Mouse (Mus musculus) kidney, postnatal 0 days (tissue): Measurements from ENCODE around the gene Dvl1. TPM values are rescaled to one million over a fixed set of nuclear protein-coding genes. Genes with fewer than 3 reads are reported as not detected.
A peak's percentile ranks its signal among the peaks of the same experiment; 100 is the strongest.

Source experiments
- ATAC-seq: fragments of 200-750 bp; cut with Nextera tagmentation; replicated peaks from 2 replicates; pipeline ENCODE4 v1.8.0; 2017; ENCODE audit warnings: low read depth, moderate number of reproducible peaks, moderate TSS enrichment, moderate library complexity; ENCODE audit not compliant: low FRiP score
- DNase-seq: peaks from one replicate; pipeline ENCODE4 v3.0.0-alpha.2; 2016; ENCODE audit warnings: low spot score
- H3K27ac ChIP-seq: fragments of 300-500 bp; sonication (generic); 2 replicates; pipeline ENCODE4 v1.5.1; 2014; ENCODE audit warnings: mild to moderate bottlenecking
- H3K27me3 ChIP-seq: fragments of 300-500 bp; sonication (generic); 2 replicates; pipeline ENCODE4 v1.6.1; 2014; ENCODE audit warnings: low read length, mixed read lengths; ENCODE audit not compliant: insufficient read depth
- H3K36me3 ChIP-seq: fragments of 300-500 bp; sonication (generic); 2 replicates; pipeline ENCODE4 v1.6.1; 2014; ENCODE audit warnings: low read length, mixed read lengths; ENCODE audit not compliant: insufficient read depth
- H3K4me1 ChIP-seq: fragments of 300-500 bp; sonication (generic); replicated peaks from 2 replicates; pipeline ENCODE4 v1.6.1; 2014; ENCODE audit warnings: antibody characterized with exemption, low read length, mixed read lengths; ENCODE audit not compliant: insufficient read depth
- H3K4me2 ChIP-seq: fragments of 300-500 bp; sonication (generic); 2 replicates; pipeline ENCODE4 v1.6.1; 2014; ENCODE audit warnings: mild to moderate bottlenecking, low read length, moderate library complexity, mixed read lengths
- H3K4me3 ChIP-seq: fragments of 300-500 bp; sonication (generic); replicated peaks from 2 replicates; pipeline ENCODE4 v1.5.1; 2014; ENCODE audit warnings: low read depth, low read length
- H3K9ac ChIP-seq: fragments of 300-500 bp; sonication (generic); 2 replicates; pipeline ENCODE4 v1.6.1; 2014; ENCODE audit warnings: low read depth, low read length
- H3K9me3 ChIP-seq: fragments of 300-500 bp; sonication (generic); replicated peaks from 2 replicates; pipeline ENCODE4 v1.6.1; 2016; ENCODE audit warnings: low read length, inconsistent platforms, mixed read lengths
- CTCF ChIP-seq: IDR thresholded peaks from 2 replicates; pipeline ENCODE4 v1.5.1; 2016; ENCODE audit warnings: antibody characterized with exemption, low read depth, mild to moderate bottlenecking, moderate library complexity
- WGBS: fragments of 180-500 bp; shearing (Covaris S2); extraction: QIAGEN DNeasy Blood & Tissue Kit; methylation state at CpG from one replicate; pipeline ENCODE4 v1.1.7; 2014; 5-methylcytosine and 5-hydroxymethylcytosine counted together
- polyA plus RNA-seq: library from polyadenylated mRNA; unstranded; fragments of >200 nt; fragmentation: Nextera tagmentation; extraction: Ambion mirVana; gene quantifications from 2 replicates; pipeline ENCODE4 v1.2.1, GENCODE M21; 2015

The Dvl1 gene
- polyA plus RNA-seq, 1 experiment from 2014 or later = 16.6 TPM

GRCm38 (mm10) chr4:155811929-155812664 lies 35.1 kb upstream of the Dvl1 start, which contains the start of gene Ccnl2:
Gene Ccnl2, plus strand, starts transcription at chr4:155812489.
- Histone ChIP-seq H3K27me3 (no peaks in the 10 kb centered on the region), H3K9me3 (no peaks in the 10 kb centered on the region), H3K4me2 (peak within 1 kb of the TSS; percentile 90), H3K4me3 (peak within 1 kb of the TSS; percentile 99), H3K27ac (peak within 1 kb of the TSS; percentile 87), H3K9ac (peak within 1 kb of the TSS; percentile 99), H3K36me3 (peaks cover 54% of the 10 kb centered on the region), H3K4me1 (peaks cover 9% of the 10 kb centered on the region)
- under 1% methylated on average over 51 of the region's 60 CpGs for WGBS
- peak; percentile 95 for DNase-seq
- TF ChIP-seq CTCF = no peak
- peak; percentile 98 for ATAC-seq

GRCm38 (mm10) chr4:155812665-155813181 lies 34.5 kb upstream of the Dvl1 start:
- Histone ChIP-seq H3K27me3 (no peaks in the 10 kb centered on the region), H3K9ac (peak overlapping the region; percentile 99), H3K4me2 (peak overlapping the region; percentile 90), H3K36me3 (peaks cover 53% of the 10 kb centered on the region), H3K4me3 (peak overlapping the region; percentile 99), H3K9me3 (no peaks in the 10 kb centered on the region), H3K27ac (peak overlapping the region; percentile 87), H3K4me1 (peaks cover 9% of the 10 kb centered on the region)
- under 1% methylated on average over 49 of the region's 49 CpGs for WGBS
- no peak for TF ChIP-seq CTCF
- DNase-seq = no peak
- ATAC-seq = peak; percentile 41

GRCm38 (mm10) chr4:155817533-155817932 lies 29.7 kb upstream of the Dvl1 start:
- H3K4me2 ChIP-seq = no peak overlapping the region
- no peak for DNase-seq
- H3K9ac ChIP-seq = no peak overlapping the region
- peaks cover 9% of the 10 kb centered on the region for H3K4me1 ChIP-seq
- no peaks in the 10 kb centered on the region for H3K27me3 ChIP-seq
- H3K27ac ChIP-seq = no peak overlapping the region
- TF ChIP-seq CTCF = no peak
- no peak for ATAC-seq
- H3K36me3 ChIP-seq = peaks cover 66% of the 10 kb centered on the region
- no peaks in the 10 kb centered on the region for H3K9me3 ChIP-seq
- no peak overlapping the region for H3K4me3 ChIP-seq
- WGBS = 74% methylated on average over 4 of the region's 4 CpGs

- WGBS = 81% methylated on average over 7 of the region's 7 CpGs
- H3K36me3 ChIP-seq = peaks cover 74% of the 10 kb centered on the region
Measured at GRCm38 (mm10) chr4:155821025-155821424, 26.2 kb upstream of the Dvl1 start.

GRCm38 (mm10) chr4:155823443-155823842 lies 23.8 kb upstream of the Dvl1 start:
- H3K4me1 ChIP-seq = no peaks in the 10 kb centered on the region
- peaks cover 63% of the 10 kb centered on the region for H3K36me3 ChIP-seq
- WGBS = 95% methylated on average over 16 of the region's 16 CpGs
- H3K27me3 ChIP-seq = no peaks in the 10 kb centered on the region
- no peak overlapping the region for H3K9ac ChIP-seq
- no peak for TF ChIP-seq CTCF
- no peak overlapping the region for H3K27ac ChIP-seq
- DNase-seq (no peak), ATAC-seq (no peak)
- no peak overlapping the region for H3K4me3 ChIP-seq
- no peaks in the 10 kb centered on the region for H3K9me3 ChIP-seq
- no peak overlapping the region for H3K4me2 ChIP-seq

More at GRCm38 (mm10) chr4:155821025-155821424, 26.2 kb upstream of the Dvl1 start:
- Histone ChIP-seq H3K27me3 (no peaks in the 10 kb centered on the region), H3K9ac (no peak overlapping the region), H3K4me1 (no peaks in the 10 kb centered on the region), H3K4me3 (no peak overlapping the region), H3K27ac (no peak overlapping the region), H3K9me3 (no peaks in the 10 kb centered on the region), H3K4me2 (no peak overlapping the region)
- DNase-seq (peak; percentile 54), ATAC-seq (no peak)
- peak; percentile 59 for TF ChIP-seq CTCF

- WGBS = 81% methylated on average over 4 of the region's 4 CpGs
- no peak overlapping the region for H3K9ac ChIP-seq
- DNase-seq = no peak
- H3K4me1 ChIP-seq = peaks cover 10% of the 10 kb centered on the region
- no peaks in the 10 kb centered on the region for H3K27me3 ChIP-seq
- H3K9me3 ChIP-seq = no peaks in the 10 kb centered on the region
- TF ChIP-seq CTCF = no peak
- H3K36me3 ChIP-seq = peaks cover 17% of the 10 kb centered on the region
- H3K4me2 ChIP-seq = no peak overlapping the region
- no peak overlapping the region for H3K4me3 ChIP-seq
- H3K27ac ChIP-seq = no peak overlapping the region; the same call in 1 of the 2 replicates
- no peak for ATAC-seq
Measured at GRCm38 (mm10) chr4:155829866-155830265, 17.3 kb upstream of the Dvl1 start.
